Mouse (Mus musculus) cerebellum, adult 2 months (tissue): Measurements from ENCODE around the gene Gmeb2.

Source experiments
- CTCF ChIP-seq: fragments of 200-500 bp; IDR thresholded peaks from 2 replicates; pipeline ENCODE4 v1.5.1; 2011; ENCODE audit warnings: low read depth, mild to moderate bottlenecking, control low read depth, low read length, moderate library complexity, borderline replicate concordance; ENCODE audit not compliant: insufficient read depth
- POLR2A ChIP-seq: fragments of 200-500 bp; IDR thresholded peaks from 2 replicates; pipeline ENCODE4 v1.6.1; 2011; ENCODE audit warnings: low read length, control low read depth, borderline replicate concordance; ENCODE audit not compliant: insufficient read depth

- TF ChIP-seq CTCF (no peak), POLR2A (no peak)
Observed at GRCm38 (mm10) chr2:181238861-181239260, 49.0 kb downstream of the Gmeb2 start.
